Mouse (Mus musculus) liver, embryonic 16.5 days (tissue): ENCODE data around the gene Rhbdl2. TPM values are rescaled to one million over a fixed set of nuclear protein-coding genes. Genes with fewer than 3 reads are reported as not detected.

Source experiments
- ATAC-seq: fragments of 200-750 bp; cut with Nextera tagmentation; 2 replicates; pipeline ENCODE4 v1.8.0; 2017; ENCODE audit warnings: low read depth, mild to moderate bottlenecking, moderate number of reproducible peaks, moderate library complexity
- H3K27ac ChIP-seq: fragments of 300-500 bp; sonication (generic); 2 replicates; pipeline ENCODE4 v1.5.1; 2014; ENCODE audit warnings: mild to moderate bottlenecking, low read length
- H3K27me3 ChIP-seq: fragments of 300-500 bp; sonication (generic); 2 replicates; pipeline ENCODE4 v1.6.1; 2014; ENCODE audit warnings: low read depth, low read length, mixed read lengths; ENCODE audit not compliant: control insufficient read depth, insufficient read depth
- H3K36me3 ChIP-seq: fragments of 300-500 bp; sonication (generic); 2 replicates; pipeline ENCODE4 v1.6.1; 2014; ENCODE audit warnings: mild to moderate bottlenecking; ENCODE audit not compliant: control insufficient read depth, insufficient read depth
- H3K4me1 ChIP-seq: fragments of 300-500 bp; sonication (generic); 2 replicates; pipeline ENCODE4 v1.6.1; 2014; ENCODE audit warnings: low read depth, low read length, mixed read lengths; ENCODE audit not compliant: control insufficient read depth
- H3K4me2 ChIP-seq: fragments of 300-500 bp; sonication (generic); 2 replicates; pipeline ENCODE4 v1.6.1; 2014; ENCODE audit warnings: low read depth, low read length, mixed read lengths
- H3K4me3 ChIP-seq: fragments of 300-500 bp; sonication (generic); 2 replicates; pipeline ENCODE4 v1.5.1; 2014; ENCODE audit warnings: low read depth, mild to moderate bottlenecking, low read length
- H3K9ac ChIP-seq: fragments of 300-500 bp; sonication (generic); 2 replicates; pipeline ENCODE4 v1.6.1; 2014; ENCODE audit warnings: low read depth, low read length
- H3K9me3 ChIP-seq: fragments of 300-500 bp; sonication (generic); replicated peaks from 2 replicates; pipeline ENCODE4 v1.6.1; 2016; ENCODE audit warnings: low read length; ENCODE audit not compliant: control insufficient read depth
- WGBS: fragments of 180-500 bp; shearing (Covaris S2); extraction: QIAGEN DNeasy Blood & Tissue Kit; methylation state at CpG from one replicate; pipeline ENCODE4 v1.1.7; 2014; ENCODE audit not compliant: insufficient replicate concordance; 5-methylcytosine and 5-hydroxymethylcytosine counted together
- polyA plus RNA-seq: library from polyadenylated mRNA; unstranded; fragments of >200 nt; fragmentation: Nextera tagmentation; extraction: Ambion mirVana; gene quantifications from 2 replicates; pipeline ENCODE4 v1.2.1, GENCODE M21; 2015

Gene Rhbdl2
- polyA plus RNA-seq, 1 experiment from 2014 or later: 0.07 TPM

GRCm38 (mm10) chr4:123859379-123859778 lies 71.7 kb downstream of the Rhbdl2 start, which contains the start of gene 4933427I04Rik:
Gene 4933427I04Rik (plus strand): TSS chr4:123859679.
- Histone ChIP-seq H3K27me3 (no peaks in the 10 kb centered on the region), H3K4me2 (no peak within 1 kb of the TSS), H3K36me3 (no peaks in the 10 kb centered on the region), H3K27ac (no peak within 1 kb of the TSS), H3K4me1 (no peaks in the 10 kb centered on the region), H3K4me3 (no peak within 1 kb of the TSS), H3K9me3 (no peaks in the 10 kb centered on the region), H3K9ac (no peak within 1 kb of the TSS)
- no peak for ATAC-seq
- WGBS: 53% methylated on average over 3 of the region's 3 CpGs

GRCm38 (mm10) chr4:123859803-123860202 lies 72.1 kb downstream of the Rhbdl2 start:
- H3K4me3 ChIP-seq: no peak overlapping the region
- 31% methylated on average over 2 of the region's 2 CpGs for WGBS
- ATAC-seq: no peak

GRCm38 (mm10) chr4:123860621-123861020 lies 72.9 kb downstream of the Rhbdl2 start:
- H3K9me3 ChIP-seq: no peaks in the 10 kb centered on the region
- H3K27ac ChIP-seq: no peak overlapping the region
- no peak overlapping the region for H3K4me2 ChIP-seq
- ATAC-seq: no peak
- H3K4me3 ChIP-seq: no peak overlapping the region
- WGBS: 63% methylated on average over 5 of the region's 5 CpGs
- H3K36me3 ChIP-seq: no peaks in the 10 kb centered on the region
- no peaks in the 10 kb centered on the region for H3K4me1 ChIP-seq
- H3K9ac ChIP-seq: no peak overlapping the region
- no peaks in the 10 kb centered on the region for H3K27me3 ChIP-seq

More at GRCm38 (mm10) chr4:123859803-123860202, 72.1 kb downstream of the Rhbdl2 start:
- H3K27me3 ChIP-seq: no peaks in the 10 kb centered on the region
- H3K36me3 ChIP-seq: no peaks in the 10 kb centered on the region
- H3K9ac ChIP-seq: no peak overlapping the region
- no peaks in the 10 kb centered on the region for H3K4me1 ChIP-seq
- no peak overlapping the region for H3K27ac ChIP-seq
- no peak overlapping the region for H3K4me2 ChIP-seq
- no peaks in the 10 kb centered on the region for H3K9me3 ChIP-seq

Other genes with a start within 250 kb of the Rhbdl2 start
- gene Macf1, start 103.5 kb upstream of the Rhbdl2 start, polyA plus RNA-seq: 8.1 and 8.3 TPM in 2 replicates
- 135 and 139 TPM in 2 replicates for gene Ndufs5, start 69.7 kb upstream of the Rhbdl2 start, polyA plus RNA-seq
- 17.4 and 19.4 TPM in 2 replicates for gene Akirin1, start 37.5 kb upstream of the Rhbdl2 start, polyA plus RNA-seq
- not detected in 2 replicates for gene 4933427I04Rik, start 71.8 kb downstream of the Rhbdl2 start, polyA plus RNA-seq
- gene Mycbp, start 117.0 kb downstream of the Rhbdl2 start, polyA plus RNA-seq: 41.6 and 47.0 TPM in 2 replicates
- gene Rragc, start 129.6 kb downstream of the Rhbdl2 start, polyA plus RNA-seq: 19.0 and 19.4 TPM in 2 replicates
- not detected in 2 replicates for gene 4930535I16Rik, start 130.1 kb downstream of the Rhbdl2 start, polyA plus RNA-seq